Comparison of ENCODE assay signal across 12 mouse cellular contexts in genomic region chr9:59171576-59171975, GRCm38 (mm10).
A peak's percentile ranks its signal among the peaks of the same experiment; 100 is the strongest.
DNase-seq lines count a peak whose midpoint lies in the region; ATAC-seq and TF ChIP-seq lines count a peak whose summit lies in the region.
"Had no signal": no experiment of that assay in that cellular context is flagged by ENCODE, and none has a peak within 500 bp of the region (broad histone marks: within the 10 kb centered on the region; RNA-seq: fewer than 3 reads in every experiment).

No protein-coding gene starts in this region.

- no peak for ATAC-seq in cerebellum, adult (ENCODE audit: insufficient number of reproducible peaks, low FRiP score, low TSS enrichment)
- no peak for ATAC-seq in erythroblast, adult 5-6 weeks (replicated peaks; ENCODE audit: low FRiP score, poor library complexity, severe bottlenecking)
- ATAC-seq: liver, postnatal 0 days; Patski had no signal

- no peak for TF ChIP-seq CTCF in brain, embryonic 14.5 days (IDR thresholded peaks at IDR 0.05; ENCODE audit: borderline replicate concordance, extremely low read depth, insufficient read depth, insufficient read length)

- no peak for TF ChIP-seq POLR2A in brain, embryonic 14.5 days (IDR thresholded peaks at IDR 0.05; ENCODE audit: borderline replicate concordance, extremely low read depth, insufficient read depth, insufficient read length, poor library complexity, severe bottlenecking)

- peak; percentile 10 for DNase-seq in cerebellum, adult 11-12 months
- DNase-seq in layer of hippocampus, adult 11-12 months (ENCODE audit: low spot score): peak; percentile 22
- no peak for DNase-seq in layer of hippocampus, postnatal 36 days
- peak; percentile 44 for DNase-seq in brain, embryonic 14.5 days (ENCODE audit: low read depth)
- peak; percentile 9 to 11 for DNase-seq in kidney, adult 8-10 months
- DNase-seq in B cell, adult 2 months: no peak
- DNase-seq: heart, adult 2 months; liver, postnatal 0 days; thymus, postnatal 25 days had no signal

Comparison
In these comparisons a context has a peak if more than half of its experiments do, and no peak if none do; other contexts are left out.
1. DNase-seq: peak in cerebellum, adult 11-12 months (single experiment), layer of hippocampus, adult 11-12 months (single experiment), brain, embryonic 14.5 days (single experiment) and kidney, adult 8-10 months (2 of 2); none in layer of hippocampus, postnatal 36 days (0 of 2) and B cell, adult 2 months (0 of 2).